Mouse (Mus musculus): Measurements from ENCODE around the gene Smarcc2. TPM values are rescaled to one million over a fixed set of nuclear protein-coding genes. Genes with fewer than 3 reads are reported as not detected.

The Smarcc2 gene
- polyA plus RNA-seq, 1 experiment from 2014 or later: 28.9 TPM

DNA sequence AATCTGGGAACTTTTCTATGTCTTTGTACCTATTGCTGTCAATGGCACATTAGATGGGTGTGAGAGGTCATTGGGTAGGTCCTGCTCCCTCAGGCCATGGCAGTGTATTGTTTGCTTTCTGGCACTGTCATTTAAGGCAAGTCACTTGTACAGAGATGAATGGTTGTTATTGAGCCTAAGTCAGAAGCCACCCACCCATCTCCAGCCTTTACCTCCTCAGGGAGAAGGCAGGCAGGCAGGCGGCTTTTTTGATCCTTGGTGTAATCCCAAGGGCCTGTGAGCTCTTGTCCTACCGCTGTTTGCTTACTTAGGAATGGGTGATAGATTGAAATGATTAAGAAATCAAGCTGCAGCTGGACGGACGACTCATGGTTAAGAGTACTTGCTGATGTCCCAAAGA is 29.6 kb upstream of the Smarcc2 start:
- DNase-seq (ENCODE audit: low spot score) (no peak), ATAC-seq (no peak)
- Histone ChIP-seq H3K27ac (ENCODE audit: low read length) (no peak overlapping the region), H3K9ac (replicated peaks; ENCODE audit: low read depth) (no peak overlapping the region), H3K4me1 (ENCODE audit: insufficient read depth, low read depth, low read length) (no peaks in the 10 kb centered on the region), H3K36me3 (ENCODE audit: insufficient read depth, low read length) (peaks cover 16% of the 10 kb centered on the region; the same call in 1 of the 2 replicates), H3K9me3 (ENCODE audit: low read length) (no peaks in the 10 kb centered on the region), H3K4me3 (ENCODE audit: low read depth, low read length) (no peak overlapping the region), H3K4me2 (replicated peaks; ENCODE audit: low read depth, low read length) (no peak overlapping the region), H3K27me3 (replicated peaks; ENCODE audit: insufficient read depth, low read length) (no peaks in the 10 kb centered on the region)
- TF ChIP-seq EP300 (IDR thresholded peaks at IDR 0.05): no peak
- TF ChIP-seq CTCF (IDR thresholded peaks at IDR 0.05): no peak
- 80% methylated on average over 4 of the region's 4 CpGs for WGBS

DNA sequence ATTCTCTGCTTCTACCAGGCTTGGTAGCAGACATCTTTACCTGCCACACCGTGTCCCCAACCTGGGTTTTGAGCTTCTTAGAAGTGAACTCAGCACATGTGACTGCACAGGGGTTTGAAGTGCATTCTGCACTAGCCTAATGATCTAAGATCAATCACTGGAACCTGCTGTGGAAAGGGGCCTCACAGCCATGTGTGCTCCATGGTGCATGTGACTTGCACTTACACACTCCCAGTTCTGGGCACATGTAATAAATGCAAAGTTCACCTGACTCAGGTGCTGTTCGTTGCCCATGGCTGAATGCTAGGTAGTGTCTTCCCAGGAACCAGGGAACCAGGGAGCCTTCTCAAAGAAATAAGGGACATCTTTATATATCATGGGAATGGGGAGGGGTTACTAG is 25.6 kb upstream of the Smarcc2 start:
- 98% methylated on average over 2 of the region's 2 CpGs for WGBS
- no peak for TF ChIP-seq CTCF (IDR thresholded peaks at IDR 0.05)
- no peak for TF ChIP-seq EP300 (IDR thresholded peaks at IDR 0.05)
- no peaks in the 10 kb centered on the region; the same call in 1 of the 2 replicates for H3K4me1 ChIP-seq (ENCODE audit: insufficient read depth, low read depth, low read length)
- no peak overlapping the region for H3K4me3 ChIP-seq (ENCODE audit: low read depth, low read length)
- no peaks in the 10 kb centered on the region for H3K27me3 ChIP-seq (replicated peaks; ENCODE audit: insufficient read depth, low read length)
- no peak overlapping the region for H3K4me2 ChIP-seq (replicated peaks; ENCODE audit: low read depth, low read length)
- H3K27ac ChIP-seq (ENCODE audit: low read length): no peak overlapping the region
- DNase-seq (ENCODE audit: low spot score) (no peak), ATAC-seq (no peak)
- no peaks in the 10 kb centered on the region for H3K9me3 ChIP-seq (ENCODE audit: low read length)
- no peak overlapping the region for H3K9ac ChIP-seq (replicated peaks; ENCODE audit: low read depth)
- peaks cover 28% of the 10 kb centered on the region; the same call in 1 of the 2 replicates for H3K36me3 ChIP-seq (ENCODE audit: insufficient read depth, low read length)

DNA sequence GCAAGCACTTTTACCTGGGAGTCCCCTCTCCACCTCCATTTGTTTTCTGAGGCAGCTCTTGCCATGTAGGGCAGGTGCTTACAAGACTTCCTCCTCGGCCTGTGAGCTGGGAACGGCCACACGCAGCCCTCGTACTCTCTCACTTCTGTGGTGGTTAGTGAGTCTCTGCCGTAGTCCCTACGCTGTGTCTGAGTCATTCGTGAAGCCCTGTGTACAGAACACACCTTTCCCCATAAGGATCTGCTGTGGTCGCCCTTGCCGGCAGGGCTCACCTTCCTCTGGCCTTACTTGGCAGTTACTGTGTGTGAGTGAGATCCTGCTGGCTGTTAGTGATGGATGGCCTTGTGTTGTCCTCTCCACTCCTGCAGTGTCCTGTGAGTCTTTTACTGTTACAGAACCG is 24.4 kb upstream of the Smarcc2 start:
- DNase-seq (ENCODE audit: low spot score) (no peak), ATAC-seq (no peak)
- Histone ChIP-seq H3K4me3 (ENCODE audit: low read depth, low read length) (no peak overlapping the region), H3K4me2 (replicated peaks; ENCODE audit: low read depth, low read length) (no peak overlapping the region), H3K9me3 (ENCODE audit: low read length) (no peaks in the 10 kb centered on the region), H3K9ac (replicated peaks; ENCODE audit: low read depth) (no peak overlapping the region), H3K27ac (ENCODE audit: low read length) (no peak overlapping the region), H3K4me1 (ENCODE audit: insufficient read depth, low read depth, low read length) (no peaks in the 10 kb centered on the region; the same call in 1 of the 2 replicates), H3K27me3 (replicated peaks; ENCODE audit: insufficient read depth, low read length) (no peaks in the 10 kb centered on the region), H3K36me3 (ENCODE audit: insufficient read depth, low read length) (peaks cover 25% of the 10 kb centered on the region; the same call in 1 of the 2 replicates)
- WGBS: 50% methylated on average over 10 of the region's 10 CpGs
- TF ChIP-seq EP300 (IDR thresholded peaks at IDR 0.05): no peak
- TF ChIP-seq CTCF (IDR thresholded peaks at IDR 0.05): no peak

DNA sequence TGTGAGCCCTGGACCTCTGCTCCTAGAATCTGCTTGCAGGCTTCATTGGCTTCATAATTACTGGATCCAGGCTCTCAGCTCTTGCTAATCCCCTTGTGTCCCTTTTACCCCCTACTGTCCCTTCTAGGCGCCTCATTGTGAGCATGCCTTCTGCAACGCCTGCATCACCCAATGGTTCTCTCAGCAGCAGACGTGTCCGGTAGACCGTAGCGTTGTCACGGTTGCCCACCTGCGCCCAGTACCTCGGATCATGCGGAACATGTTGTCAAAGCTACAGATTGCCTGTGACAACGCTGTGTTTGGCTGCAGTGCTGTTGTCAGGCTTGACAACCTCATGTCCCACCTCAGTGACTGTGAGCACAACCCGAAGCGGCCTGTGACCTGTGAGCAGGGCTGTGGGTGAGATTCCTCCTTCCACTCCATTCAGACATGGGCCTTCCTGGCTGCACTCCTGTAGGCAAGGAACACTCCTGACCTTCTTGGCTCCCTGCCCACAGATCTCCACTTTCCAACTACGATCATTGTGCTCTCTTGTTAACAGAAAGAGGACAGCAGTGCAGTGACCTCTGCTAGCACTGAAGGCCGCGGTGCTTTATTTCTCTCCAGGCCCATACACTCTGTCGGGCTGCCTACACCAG is 23.7 kb upstream of the Smarcc2 start:
- ATAC-seq: no peak; the same call in 1 of the 2 replicates
- H3K4me1 ChIP-seq (ENCODE audit: insufficient read depth, low read depth, low read length): no peaks in the 10 kb centered on the region; the same call in 1 of the 2 replicates

DNA sequence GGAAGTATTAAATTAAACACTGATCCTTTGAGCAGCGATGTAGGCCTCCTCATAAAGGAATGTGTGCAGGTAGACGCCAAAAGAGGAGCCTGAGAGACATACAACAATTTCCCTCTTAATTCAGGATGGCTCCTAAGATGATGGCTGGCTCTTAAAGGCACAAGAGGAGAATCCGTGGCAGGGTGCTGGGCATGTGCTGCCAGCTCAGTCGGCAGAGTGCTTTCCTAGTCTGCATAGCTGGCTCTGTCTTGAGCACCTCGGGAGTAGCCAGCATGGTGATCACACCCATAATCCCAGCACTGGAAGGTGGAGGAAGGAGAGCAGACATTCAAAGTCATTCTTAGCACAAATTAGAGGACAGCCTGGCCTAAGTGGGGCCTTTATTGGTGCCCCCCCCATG is 23.2 kb upstream of the Smarcc2 start:
- 68% methylated on average over 5 of the region's 5 CpGs for WGBS

More for the DNA sequence above, 23.7 kb upstream of the Smarcc2 start:
- no peak overlapping the region for H3K4me2 ChIP-seq (replicated peaks; ENCODE audit: low read depth, low read length)
- 79% methylated on average over 17 of the region's 17 CpGs for WGBS
- no peak overlapping the region for H3K4me3 ChIP-seq (ENCODE audit: low read depth, low read length)
- peak; percentile 49 for DNase-seq (ENCODE audit: low spot score)
- no peaks in the 10 kb centered on the region for H3K9me3 ChIP-seq (ENCODE audit: low read length)
- no peak overlapping the region for H3K27ac ChIP-seq (ENCODE audit: low read length)
- 0 out of 2 replicates have a peak, but pooled peaks cover 19% of the 10 kb centered on the region for H3K36me3 ChIP-seq (ENCODE audit: insufficient read depth, low read length)
- TF ChIP-seq CTCF (IDR thresholded peaks at IDR 0.05) (no peak), EP300 (IDR thresholded peaks at IDR 0.05) (no peak)
- H3K27me3 ChIP-seq (replicated peaks; ENCODE audit: insufficient read depth, low read length): no peaks in the 10 kb centered on the region
- H3K9ac ChIP-seq (replicated peaks; ENCODE audit: low read depth): no peak overlapping the region

DNA sequence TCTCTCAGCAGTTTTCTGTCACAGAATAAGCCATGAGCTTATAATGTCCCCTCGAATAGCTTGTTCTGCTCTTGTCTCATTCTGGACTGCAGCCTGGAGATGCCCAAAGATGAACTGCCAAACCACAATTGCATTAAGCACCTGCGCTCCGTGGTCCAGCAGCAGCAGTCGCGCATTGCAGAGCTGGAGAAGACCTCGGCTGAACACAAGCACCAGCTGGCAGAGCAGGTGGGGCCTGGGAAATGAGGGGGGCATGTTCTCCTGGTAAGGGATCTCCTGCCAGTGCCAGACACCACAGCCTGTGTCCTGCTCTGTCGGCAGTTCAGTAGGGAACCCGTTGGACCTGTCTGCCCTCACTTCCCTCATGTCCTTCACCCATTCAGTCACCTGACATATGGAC is 22.7 kb upstream of the Smarcc2 start:
- 91% methylated on average over 8 of the region's 8 CpGs for WGBS
- TF ChIP-seq EP300 (IDR thresholded peaks at IDR 0.05) (no peak), CTCF (IDR thresholded peaks at IDR 0.05) (no peak)

More for the DNA sequence above, 23.2 kb upstream of the Smarcc2 start:
- no peak overlapping the region for H3K27ac ChIP-seq (ENCODE audit: low read length)
- H3K27me3 ChIP-seq (replicated peaks; ENCODE audit: insufficient read depth, low read length): no peaks in the 10 kb centered on the region
- H3K4me1 ChIP-seq (ENCODE audit: insufficient read depth, low read depth, low read length): no peaks in the 10 kb centered on the region; the same call in 1 of the 2 replicates
- TF ChIP-seq CTCF (IDR thresholded peaks at IDR 0.05): no peak
- H3K9ac ChIP-seq (replicated peaks; ENCODE audit: low read depth): no peak overlapping the region
- H3K9me3 ChIP-seq (ENCODE audit: low read length): no peaks in the 10 kb centered on the region
- 0 out of 2 replicates have a peak, but pooled peaks cover 18% of the 10 kb centered on the region for H3K36me3 ChIP-seq (ENCODE audit: insufficient read depth, low read length)
- no peak overlapping the region for H3K4me2 ChIP-seq (replicated peaks; ENCODE audit: low read depth, low read length)
- DNase-seq (ENCODE audit: low spot score) (no peak), ATAC-seq (no peak)
- no peak overlapping the region for H3K4me3 ChIP-seq (ENCODE audit: low read depth, low read length)

More for the DNA sequence above, 22.7 kb upstream of the Smarcc2 start:
- Histone ChIP-seq H3K9ac (replicated peaks; ENCODE audit: low read depth) (no peak overlapping the region), H3K4me2 (replicated peaks; ENCODE audit: low read depth, low read length) (no peak overlapping the region), H3K36me3 (ENCODE audit: insufficient read depth, low read length) (0 out of 2 replicates have a peak, but pooled peaks cover 18% of the 10 kb centered on the region), H3K4me3 (ENCODE audit: low read depth, low read length) (no peak overlapping the region), H3K4me1 (ENCODE audit: insufficient read depth, low read depth, low read length) (no peaks in the 10 kb centered on the region; the same call in 1 of the 2 replicates), H3K27ac (ENCODE audit: low read length) (no peak overlapping the region), H3K27me3 (replicated peaks; ENCODE audit: insufficient read depth, low read length) (no peaks in the 10 kb centered on the region), H3K9me3 (ENCODE audit: low read length) (no peaks in the 10 kb centered on the region)
- ATAC-seq (no peak), DNase-seq (ENCODE audit: low spot score) (no peak)
